Mouse (Mus musculus) heart, embryonic 16.5 days (tissue): ENCODE results near the gene Dnaja4. TPM values are rescaled to one million over a fixed set of nuclear protein-coding genes. Genes with fewer than 3 reads are reported as not detected.

Source experiments
- ATAC-seq: fragments of 200-750 bp; cut with Nextera tagmentation; replicated peaks from 2 replicates; pipeline ENCODE4 v1.8.0; 2017; ENCODE audit warnings: moderate number of reproducible peaks; ENCODE audit not compliant: insufficient read depth, low FRiP score; ENCODE audit errors: extremely low read depth
- H3K27ac ChIP-seq: fragments of 300-500 bp; sonication (generic); 2 replicates; pipeline ENCODE4 v1.5.1; 2014; ENCODE audit warnings: mild to moderate bottlenecking, low read length, control low read depth, moderate library complexity
- H3K27me3 ChIP-seq: fragments of 300-500 bp; sonication (generic); 2 replicates; pipeline ENCODE4 v1.6.1; 2014; ENCODE audit warnings: low read length, mixed read lengths; ENCODE audit not compliant: control insufficient read depth, insufficient read depth
- H3K36me3 ChIP-seq: fragments of 300-500 bp; sonication (generic); 2 replicates; pipeline ENCODE4 v1.6.1; 2014; ENCODE audit not compliant: control insufficient read depth, insufficient read depth
- H3K4me1 ChIP-seq: fragments of 300-500 bp; sonication (generic); 2 replicates; pipeline ENCODE4 v1.6.1; 2014; ENCODE audit warnings: low read length, mixed read lengths; ENCODE audit not compliant: control insufficient read depth, insufficient read depth
- H3K4me2 ChIP-seq: fragments of 300-500 bp; sonication (generic); 2 replicates; pipeline ENCODE4 v1.6.1; 2014; ENCODE audit warnings: low read depth, mild to moderate bottlenecking, control low read depth, low read length
- H3K4me3 ChIP-seq: fragments of 300-500 bp; sonication (generic); 2 replicates; pipeline ENCODE4 v1.5.1; 2014; ENCODE audit warnings: mild to moderate bottlenecking, control low read depth, low read length
- H3K9ac ChIP-seq: fragments of 300-500 bp; sonication (generic); 2 replicates; pipeline ENCODE4 v1.6.1; 2014; ENCODE audit warnings: low read length, control low read depth
- H3K9me3 ChIP-seq: fragments of 300-500 bp; sonication (generic); replicated peaks from 2 replicates; pipeline ENCODE4 v1.6.1; 2016; ENCODE audit warnings: low read length; ENCODE audit not compliant: control insufficient read depth
- WGBS: fragments of 180-500 bp; shearing (Covaris S2); extraction: QIAGEN DNeasy Blood & Tissue Kit; methylation state at CpG from one replicate; pipeline ENCODE4 v1.1.7; 2014; 5-methylcytosine and 5-hydroxymethylcytosine counted together
- microRNA-seq: library from miRNA; unstranded; fragments of <30 nt; microRNA quantifications from one replicate; pipeline ENCODE4, GENCODE M21; 2017
- polyA plus RNA-seq: library from polyadenylated mRNA; unstranded; fragments of >200 nt; fragmentation: Nextera tagmentation; extraction: Ambion mirVana; gene quantifications from 2 replicates; pipeline ENCODE4 v1.2.1, GENCODE M21; 2015

Dnaja4 gene
- polyA plus RNA-seq, 1 experiment from 2014 or later, result 30.1 TPM

DNA sequence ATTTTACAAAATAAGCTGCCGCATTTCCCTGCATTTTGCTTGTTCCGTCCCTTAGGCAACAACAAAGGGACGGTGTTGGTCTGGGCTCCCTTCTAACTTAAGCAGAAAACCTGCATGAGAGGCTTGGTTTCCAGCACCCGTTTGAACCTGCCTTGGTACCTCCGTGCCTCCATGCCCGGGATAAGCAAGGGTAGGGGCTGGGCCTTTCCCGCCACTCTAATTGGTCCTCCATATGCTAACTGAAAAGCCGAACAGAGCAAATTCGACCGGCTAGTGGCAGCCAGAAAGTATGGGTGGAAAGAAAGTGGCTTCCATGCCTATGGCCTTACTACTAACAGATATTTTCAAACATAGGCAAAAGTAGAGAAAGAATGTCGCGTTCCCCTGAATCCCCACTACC lies 65.4 kb downstream of the Dnaja4 start:
- H3K4me3 ChIP-seq, result no peak overlapping the region
- H3K27ac ChIP-seq, result no peak overlapping the region
- H3K36me3 ChIP-seq, result no peaks in the 10 kb centered on the region
- no peak overlapping the region for H3K9ac ChIP-seq
- peaks cover 16% of the 10 kb centered on the region for H3K4me1 ChIP-seq
- no peaks in the 10 kb centered on the region for H3K9me3 ChIP-seq
- 36% methylated on average over 12 of the region's 12 CpGs for WGBS
- peak overlapping the region; percentile 67 for H3K4me2 ChIP-seq
- no peak for ATAC-seq
- peaks cover 69% of the 10 kb centered on the region for H3K27me3 ChIP-seq

- Histone ChIP-seq H3K9me3 (no peaks in the 10 kb centered on the region), H3K27ac (no peak within 1 kb of the TSS), H3K9ac (0 out of 2 replicates have a peak within 1 kb of the TSS, but pooled peaks have one; percentile 14), H3K27me3 (peaks cover 71% of the 10 kb centered on the region), H3K36me3 (no peaks in the 10 kb centered on the region), H3K4me2 (peak within 1 kb of the TSS; percentile 67), H3K4me1 (peaks cover 16% of the 10 kb centered on the region), H3K4me3 (peak within 1 kb of the TSS; percentile 37)
- WGBS, result under 1% methylated on average over 43 of the region's 45 CpGs
- ATAC-seq, result no peak
Observed at GRCm38 (mm10) chr9:54764561-54765217, 66.0 kb downstream of the Dnaja4 start, which contains the start of gene Crabp1. Gene Crabp1 (plus strand): TSS chr9:54764748.

- H3K27ac ChIP-seq, result no peak overlapping the region
- H3K9ac ChIP-seq, result 0 out of 2 replicates have a peak overlapping the region, but pooled peaks have one; percentile 42
- no peak for ATAC-seq
Observed at GRCm38 (mm10) chr9:54765336-54766085, 66.8 kb downstream of the Dnaja4 start.

More at GRCm38 (mm10) chr9:54765336-54766085, 66.8 kb downstream of the Dnaja4 start:
- WGBS, result under 1% methylated on average over 41 of the region's 41 CpGs
- Histone ChIP-seq H3K36me3 (no peaks in the 10 kb centered on the region), H3K4me1 (peaks cover 16% of the 10 kb centered on the region), H3K9me3 (no peaks in the 10 kb centered on the region), H3K4me2 (peak overlapping the region; percentile 67), H3K4me3 (peak overlapping the region; percentile 37), H3K27me3 (peaks cover 76% of the 10 kb centered on the region)

Small RNA genes within 50 kb of the gene (microRNA-seq; reads per million reads assigned to microRNA genes)
- gene Mir5710, result not detected

Other genes with a start within 250 kb of the Dnaja4 start
- gene Dmxl2, start 197.2 kb upstream of the Dnaja4 start, polyA plus RNA-seq, result 6.2 and 6.6 TPM in 2 replicates
- gene Sh2d7, start 159.9 kb upstream of the Dnaja4 start, polyA plus RNA-seq, result not detected in 2 replicates
- gene Cib2, start 138.7 kb upstream of the Dnaja4 start, polyA plus RNA-seq, result 4.8 and 5.1 TPM in 2 replicates
- 529 and 574 TPM in 2 replicates for gene Idh3a, start 112.5 kb upstream of the Dnaja4 start, polyA plus RNA-seq
- gene Acsbg1, start 37.0 kb upstream of the Dnaja4 start, polyA plus RNA-seq, result 0.10 and 0.13 TPM in 2 replicates
- gene Wdr61, start 35.6 kb downstream of the Dnaja4 start, polyA plus RNA-seq, result 90.3 and 101 TPM in 2 replicates
- gene Crabp1, start 65.9 kb downstream of the Dnaja4 start, polyA plus RNA-seq, result 6.5 and 7.6 TPM in 2 replicates
- gene Ireb2, start 164.9 kb downstream of the Dnaja4 start, polyA plus RNA-seq, result 19.2 and 20.4 TPM in 2 replicates
- 1.7 and 2.1 TPM in 2 replicates for gene Hykk, start 218.4 kb downstream of the Dnaja4 start, polyA plus RNA-seq